Mouse (Mus musculus): ENCODE results near the gene Proz. TPM values are rescaled to one million over a fixed set of nuclear protein-coding genes. Genes with fewer than 3 reads are reported as not detected.

Proz gene
- polyA plus RNA-seq, 1 experiment from 2014 or later = 0.40 TPM

Other genes with a start within 250 kb of the Proz start
- gene Mcf2l, start 187.1 kb upstream of the Proz start, polyA plus RNA-seq (2014; fragmentation: Nextera tagmentation; extraction: Ambion mirVana) = 51.0 and 54.4 TPM in 2 replicates
- 0.23 TPM in 1 of 2 replicates, not detected in the other for gene F7, start 34.9 kb upstream of the Proz start, polyA plus RNA-seq (2014; fragmentation: Nextera tagmentation; extraction: Ambion mirVana)
- 1.1 and 1.4 TPM in 2 replicates for gene F10, start 23.6 kb upstream of the Proz start, polyA plus RNA-seq (2014; fragmentation: Nextera tagmentation; extraction: Ambion mirVana)
- gene Pcid2, start 44.5 kb downstream of the Proz start, polyA plus RNA-seq (2014; fragmentation: Nextera tagmentation; extraction: Ambion mirVana) = 54.1 and 56.3 TPM in 2 replicates
- 83.5 and 93.0 TPM in 2 replicates for gene Cul4a, start 44.7 kb downstream of the Proz start, polyA plus RNA-seq (2014; fragmentation: Nextera tagmentation; extraction: Ambion mirVana)
- gene Lamp1, start 98.2 kb downstream of the Proz start, polyA plus RNA-seq (2014; fragmentation: Nextera tagmentation; extraction: Ambion mirVana) = 261 and 286 TPM in 2 replicates
- 12.9 and 13.0 TPM in 2 replicates for gene Grtp1, start 139.7 kb downstream of the Proz start, polyA plus RNA-seq (2014; fragmentation: Nextera tagmentation; extraction: Ambion mirVana)
- 0.26 and 0.32 TPM in 2 replicates for gene Adprhl1, start 193.2 kb downstream of the Proz start, polyA plus RNA-seq (2014; fragmentation: Nextera tagmentation; extraction: Ambion mirVana)
- gene Dcun1d2, start 227.2 kb downstream of the Proz start, polyA plus RNA-seq (2014; fragmentation: Nextera tagmentation; extraction: Ambion mirVana) = 30.2 and 32.5 TPM in 2 replicates
- gene Tmco3, start 227.3 kb downstream of the Proz start, polyA plus RNA-seq (2014; fragmentation: Nextera tagmentation; extraction: Ambion mirVana) = 36.0 and 37.1 TPM in 2 replicates

Measured in hindbrain, embryonic 11.5 days (tissue).